Mouse (Mus musculus): ENCODE measurements around the gene Arhgef28. TPM values are rescaled to one million over a fixed set of nuclear protein-coding genes. Genes with fewer than 3 reads are reported as not detected.
A peak's percentile ranks its signal among the peaks of the same experiment; 100 is the strongest.

The Arhgef28 gene
- polyA plus RNA-seq, 1 experiment from 2014 or later, result 1.3 TPM

GRCm38 (mm10) chr13:97953526-97953925, 252.7 kb downstream of the Arhgef28 start:
- no peaks in the 10 kb centered on the region for H3K36me3 ChIP-seq (ENCODE audit: control insufficient read depth, insufficient read depth)
- H3K9ac ChIP-seq (ENCODE audit: low read depth, low read length), result no peak overlapping the region
- ATAC-seq (ENCODE audit: low read depth), result no peak
- H3K4me2 ChIP-seq (ENCODE audit: low read depth, low read length), result no peak overlapping the region
- WGBS (ENCODE audit: insufficient replicate concordance), result 79% methylated on average over 19 of the region's 19 CpGs
- H3K4me1 ChIP-seq (ENCODE audit: control insufficient read depth, low read depth, low read length), result no peaks in the 10 kb centered on the region
- H3K27me3 ChIP-seq (ENCODE audit: control insufficient read depth, insufficient read depth, low read depth, low read length), result no peaks in the 10 kb centered on the region
- H3K27ac ChIP-seq (ENCODE audit: low read length), result no peak overlapping the region
- H3K4me3 ChIP-seq (ENCODE audit: low read depth, low read length), result no peak overlapping the region
- no peaks in the 10 kb centered on the region for H3K9me3 ChIP-seq (replicated peaks; ENCODE audit: control insufficient read depth, low read length)

- Histone ChIP-seq H3K36me3 (ENCODE audit: control insufficient read depth, insufficient read depth) (no peaks in the 10 kb centered on the region), H3K9me3 (replicated peaks; ENCODE audit: control insufficient read depth, low read length) (no peaks in the 10 kb centered on the region), H3K27me3 (ENCODE audit: control insufficient read depth, insufficient read depth, low read depth, low read length) (no peaks in the 10 kb centered on the region), H3K4me2 (ENCODE audit: low read depth, low read length) (no peak overlapping the region), H3K4me3 (ENCODE audit: low read depth, low read length) (no peak overlapping the region), H3K4me1 (ENCODE audit: control insufficient read depth, low read depth, low read length) (no peaks in the 10 kb centered on the region), H3K27ac (ENCODE audit: low read length) (no peak overlapping the region), H3K9ac (ENCODE audit: low read depth, low read length) (no peak overlapping the region)
- no peak for ATAC-seq (ENCODE audit: low read depth)
- 55% methylated on average over 6 of the region's 6 CpGs for WGBS (ENCODE audit: insufficient replicate concordance)
Measured at GRCm38 (mm10) chr13:97948856-97949255, 257.4 kb downstream of the Arhgef28 start.

- no peaks in the 10 kb centered on the region for H3K4me1 ChIP-seq (ENCODE audit: control insufficient read depth, low read depth, low read length)
- no peak overlapping the region for H3K4me3 ChIP-seq (ENCODE audit: low read depth, low read length)
- 49% methylated on average over 3 of the region's 3 CpGs for WGBS (ENCODE audit: insufficient replicate concordance)
- ATAC-seq (ENCODE audit: low read depth), result no peak
- H3K4me2 ChIP-seq (ENCODE audit: low read depth, low read length), result no peak overlapping the region
- no peaks in the 10 kb centered on the region for H3K27me3 ChIP-seq (ENCODE audit: control insufficient read depth, insufficient read depth, low read depth, low read length)
- no peak overlapping the region for H3K9ac ChIP-seq (ENCODE audit: low read depth, low read length)
- no peaks in the 10 kb centered on the region for H3K36me3 ChIP-seq (ENCODE audit: control insufficient read depth, insufficient read depth)
- no peak overlapping the region for H3K27ac ChIP-seq (ENCODE audit: low read length)
- no peaks in the 10 kb centered on the region for H3K9me3 ChIP-seq (replicated peaks; ENCODE audit: control insufficient read depth, low read length)
Measured at GRCm38 (mm10) chr13:97947598-97947997, 258.6 kb downstream of the Arhgef28 start.

GRCm38 (mm10) chr13:97946422-97946821, 259.8 kb downstream of the Arhgef28 start:
- Histone ChIP-seq H3K4me2 (ENCODE audit: low read depth, low read length) (no peak overlapping the region), H3K27ac (ENCODE audit: low read length) (no peak overlapping the region), H3K4me1 (ENCODE audit: control insufficient read depth, low read depth, low read length) (no peaks in the 10 kb centered on the region), H3K9me3 (replicated peaks; ENCODE audit: control insufficient read depth, low read length) (no peaks in the 10 kb centered on the region), H3K36me3 (ENCODE audit: control insufficient read depth, insufficient read depth) (no peaks in the 10 kb centered on the region), H3K27me3 (ENCODE audit: control insufficient read depth, insufficient read depth, low read depth, low read length) (no peaks in the 10 kb centered on the region), H3K9ac (ENCODE audit: low read depth, low read length) (no peak overlapping the region), H3K4me3 (ENCODE audit: low read depth, low read length) (no peak overlapping the region)
- ATAC-seq (ENCODE audit: low read depth), result 0 out of 2 replicates have a peak, but pooled peaks have one; percentile 13
- 67% methylated on average over 7 of the region's 7 CpGs for WGBS (ENCODE audit: insufficient replicate concordance)

GRCm38 (mm10) chr13:97941909-97942680, 264.1 kb downstream of the Arhgef28 start:
- no peaks in the 10 kb centered on the region for H3K4me1 ChIP-seq (ENCODE audit: control insufficient read depth, low read depth, low read length)
- ATAC-seq (ENCODE audit: low read depth), result no peak
- H3K36me3 ChIP-seq (ENCODE audit: control insufficient read depth, insufficient read depth), result no peaks in the 10 kb centered on the region
- H3K4me2 ChIP-seq (ENCODE audit: low read depth, low read length), result no peak overlapping the region
- no peaks in the 10 kb centered on the region for H3K27me3 ChIP-seq (ENCODE audit: control insufficient read depth, insufficient read depth, low read depth, low read length)
- H3K9ac ChIP-seq (ENCODE audit: low read depth, low read length), result no peak overlapping the region
- WGBS (ENCODE audit: insufficient replicate concordance), result 62% methylated on average over 13 of the region's 13 CpGs
- H3K27ac ChIP-seq (ENCODE audit: low read length), result no peak overlapping the region
- no peaks in the 10 kb centered on the region for H3K9me3 ChIP-seq (replicated peaks; ENCODE audit: control insufficient read depth, low read length)
- H3K4me3 ChIP-seq (ENCODE audit: low read depth, low read length), result no peak overlapping the region

GRCm38 (mm10) chr13:97941099-97941498, 265.1 kb downstream of the Arhgef28 start:
- no peaks in the 10 kb centered on the region for H3K36me3 ChIP-seq (ENCODE audit: control insufficient read depth, insufficient read depth)
- no peaks in the 10 kb centered on the region for H3K4me1 ChIP-seq (ENCODE audit: control insufficient read depth, low read depth, low read length)
- 19% methylated on average over 6 of the region's 6 CpGs for WGBS (ENCODE audit: insufficient replicate concordance)
- H3K9ac ChIP-seq (ENCODE audit: low read depth, low read length), result no peak overlapping the region
- H3K4me3 ChIP-seq (ENCODE audit: low read depth, low read length), result no peak overlapping the region
- ATAC-seq (ENCODE audit: low read depth), result no peak
- H3K9me3 ChIP-seq (replicated peaks; ENCODE audit: control insufficient read depth, low read length), result no peaks in the 10 kb centered on the region
- H3K4me2 ChIP-seq (ENCODE audit: low read depth, low read length), result no peak overlapping the region
- no peak overlapping the region for H3K27ac ChIP-seq (ENCODE audit: low read length)
- H3K27me3 ChIP-seq (ENCODE audit: control insufficient read depth, insufficient read depth, low read depth, low read length), result no peaks in the 10 kb centered on the region

GRCm38 (mm10) chr13:97939433-97940160, 266.6 kb downstream of the Arhgef28 start:
- no peaks in the 10 kb centered on the region for H3K9me3 ChIP-seq (replicated peaks; ENCODE audit: control insufficient read depth, low read length)
- no peak for ATAC-seq (ENCODE audit: low read depth)
- H3K4me3 ChIP-seq (ENCODE audit: low read depth, low read length), result no peak overlapping the region
- H3K4me2 ChIP-seq (ENCODE audit: low read depth, low read length), result no peak overlapping the region
- no peaks in the 10 kb centered on the region for H3K27me3 ChIP-seq (ENCODE audit: control insufficient read depth, insufficient read depth, low read depth, low read length)
- H3K9ac ChIP-seq (ENCODE audit: low read depth, low read length), result no peak overlapping the region
- no peak overlapping the region for H3K27ac ChIP-seq (ENCODE audit: low read length)
- no peaks in the 10 kb centered on the region for H3K36me3 ChIP-seq (ENCODE audit: control insufficient read depth, insufficient read depth)
- 55% methylated on average over 15 of the region's 15 CpGs for WGBS (ENCODE audit: insufficient replicate concordance)
- H3K4me1 ChIP-seq (ENCODE audit: control insufficient read depth, low read depth, low read length), result no peaks in the 10 kb centered on the region

GRCm38 (mm10) chr13:97938596-97939297, 267.5 kb downstream of the Arhgef28 start:
- Histone ChIP-seq H3K27ac (ENCODE audit: low read length) (no peak overlapping the region), H3K4me2 (ENCODE audit: low read depth, low read length) (no peak overlapping the region), H3K4me1 (ENCODE audit: control insufficient read depth, low read depth, low read length) (no peaks in the 10 kb centered on the region), H3K36me3 (ENCODE audit: control insufficient read depth, insufficient read depth) (no peaks in the 10 kb centered on the region), H3K9ac (ENCODE audit: low read depth, low read length) (no peak overlapping the region), H3K9me3 (replicated peaks; ENCODE audit: control insufficient read depth, low read length) (no peaks in the 10 kb centered on the region), H3K4me3 (ENCODE audit: low read depth, low read length) (no peak overlapping the region), H3K27me3 (ENCODE audit: control insufficient read depth, insufficient read depth, low read depth, low read length) (no peaks in the 10 kb centered on the region)
- WGBS (ENCODE audit: insufficient replicate concordance), result 24% methylated on average over 18 of the region's 18 CpGs
- no peak for ATAC-seq (ENCODE audit: low read depth)

GRCm38 (mm10) chr13:97937919-97938318, 268.3 kb downstream of the Arhgef28 start:
- no peak overlapping the region for H3K4me2 ChIP-seq (ENCODE audit: low read depth, low read length)
- no peak overlapping the region for H3K9ac ChIP-seq (ENCODE audit: low read depth, low read length)
- no peaks in the 10 kb centered on the region for H3K27me3 ChIP-seq (ENCODE audit: control insufficient read depth, insufficient read depth, low read depth, low read length)
- ATAC-seq (ENCODE audit: low read depth), result no peak
- WGBS (ENCODE audit: insufficient replicate concordance), result 15% methylated on average over 7 of the region's 7 CpGs
- no peak overlapping the region for H3K27ac ChIP-seq (ENCODE audit: low read length)
- no peaks in the 10 kb centered on the region for H3K4me1 ChIP-seq (ENCODE audit: control insufficient read depth, low read depth, low read length)
- H3K9me3 ChIP-seq (replicated peaks; ENCODE audit: control insufficient read depth, low read length), result no peaks in the 10 kb centered on the region
- no peak overlapping the region for H3K4me3 ChIP-seq (ENCODE audit: low read depth, low read length)
- H3K36me3 ChIP-seq (ENCODE audit: control insufficient read depth, insufficient read depth), result no peaks in the 10 kb centered on the region
